Mouse (Mus musculus): ENCODE data around the gene Orm1. TPM values are rescaled to one million over a fixed set of nuclear protein-coding genes. Genes with fewer than 3 reads are reported as not detected.

Orm1 gene
- polyA plus RNA-seq, 1 experiment from 2014 or later: 5.7 TPM

DNA sequence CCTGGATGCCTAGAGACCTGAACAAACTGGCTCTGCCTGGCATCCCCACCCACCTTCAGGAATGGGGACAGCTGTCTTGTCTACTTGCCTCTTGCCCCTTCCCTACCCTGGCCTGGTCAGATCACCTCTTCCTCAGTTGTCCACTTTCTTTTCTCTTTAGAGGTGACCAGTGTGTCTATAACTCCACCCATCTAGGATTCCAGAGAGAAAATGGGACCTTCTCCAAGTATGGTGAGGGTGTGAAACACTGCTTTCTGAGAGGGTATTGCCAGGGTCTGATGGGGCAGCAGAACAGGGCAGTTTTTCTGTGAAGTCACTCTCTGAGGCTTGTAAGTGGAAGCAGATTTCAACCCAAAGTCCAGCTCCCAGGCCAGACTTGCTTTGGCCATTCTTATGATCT, 901 bp downstream of the Orm1 start:
- no peak for DNase-seq (ENCODE audit: low spot score)
- no peaks in the 10 kb centered on the region for H3K27me3 ChIP-seq (replicated peaks; ENCODE audit: insufficient read depth, low read length)
- H3K36me3 ChIP-seq (ENCODE audit: insufficient read depth, low read length): no peaks in the 10 kb centered on the region
- no peaks in the 10 kb centered on the region for H3K4me1 ChIP-seq (ENCODE audit: insufficient read depth, low read depth, low read length)
- no peak overlapping the region for H3K4me3 ChIP-seq (ENCODE audit: low read depth, low read length)
- no peak for ATAC-seq
- no peak overlapping the region for H3K4me2 ChIP-seq (replicated peaks; ENCODE audit: low read depth, low read length)
- TF ChIP-seq CTCF (IDR thresholded peaks at IDR 0.05) (no peak), EP300 (IDR thresholded peaks at IDR 0.05) (no peak; the same call in 1 of the 2 replicates)
- H3K27ac ChIP-seq (ENCODE audit: low read length): no peak overlapping the region
- no peaks in the 10 kb centered on the region for H3K9me3 ChIP-seq (ENCODE audit: low read length)
- H3K9ac ChIP-seq (replicated peaks; ENCODE audit: low read depth): no peak overlapping the region

GRCm38 (mm10) chr4:63346659-63347058, 2.3 kb downstream of the Orm1 start:
- no peak overlapping the region for H3K4me3 ChIP-seq (ENCODE audit: low read depth, low read length)
- DNase-seq (ENCODE audit: low spot score): no peak
- ATAC-seq: no peak
- H3K27me3 ChIP-seq (replicated peaks; ENCODE audit: insufficient read depth, low read length): no peaks in the 10 kb centered on the region
- H3K4me2 ChIP-seq (replicated peaks; ENCODE audit: low read depth, low read length): no peak overlapping the region
- H3K4me1 ChIP-seq (ENCODE audit: insufficient read depth, low read depth, low read length): no peaks in the 10 kb centered on the region
- H3K36me3 ChIP-seq (ENCODE audit: insufficient read depth, low read length): no peaks in the 10 kb centered on the region
- H3K27ac ChIP-seq (ENCODE audit: low read length): no peak overlapping the region
- H3K9me3 ChIP-seq (ENCODE audit: low read length): no peaks in the 10 kb centered on the region
- H3K9ac ChIP-seq (replicated peaks; ENCODE audit: low read depth): no peak overlapping the region
- TF ChIP-seq EP300 (IDR thresholded peaks at IDR 0.05) (no peak), CTCF (IDR thresholded peaks at IDR 0.05) (no peak)
- WGBS: 87% methylated on average over 4 of the region's 4 CpGs

- no peak overlapping the region for H3K27ac ChIP-seq (ENCODE audit: low read length)
- DNase-seq (ENCODE audit: low spot score): no peak
- H3K4me1 ChIP-seq (ENCODE audit: insufficient read depth, low read depth, low read length): no peaks in the 10 kb centered on the region
- H3K9ac ChIP-seq (replicated peaks; ENCODE audit: low read depth): no peak overlapping the region
- no peaks in the 10 kb centered on the region for H3K36me3 ChIP-seq (ENCODE audit: insufficient read depth, low read length)
- H3K27me3 ChIP-seq (replicated peaks; ENCODE audit: insufficient read depth, low read length): no peaks in the 10 kb centered on the region
- H3K4me3 ChIP-seq (ENCODE audit: low read depth, low read length): no peak overlapping the region
- no peak for ATAC-seq
- 70% methylated on average over 6 of the region's 6 CpGs for WGBS
- H3K4me2 ChIP-seq (replicated peaks; ENCODE audit: low read depth, low read length): no peak overlapping the region
- TF ChIP-seq EP300 (IDR thresholded peaks at IDR 0.05) (no peak), CTCF (IDR thresholded peaks at IDR 0.05) (no peak)
- H3K9me3 ChIP-seq (ENCODE audit: low read length): no peaks in the 10 kb centered on the region
Observed at GRCm38 (mm10) chr4:63348524-63348923, 4.2 kb downstream of the Orm1 start.

DNA sequence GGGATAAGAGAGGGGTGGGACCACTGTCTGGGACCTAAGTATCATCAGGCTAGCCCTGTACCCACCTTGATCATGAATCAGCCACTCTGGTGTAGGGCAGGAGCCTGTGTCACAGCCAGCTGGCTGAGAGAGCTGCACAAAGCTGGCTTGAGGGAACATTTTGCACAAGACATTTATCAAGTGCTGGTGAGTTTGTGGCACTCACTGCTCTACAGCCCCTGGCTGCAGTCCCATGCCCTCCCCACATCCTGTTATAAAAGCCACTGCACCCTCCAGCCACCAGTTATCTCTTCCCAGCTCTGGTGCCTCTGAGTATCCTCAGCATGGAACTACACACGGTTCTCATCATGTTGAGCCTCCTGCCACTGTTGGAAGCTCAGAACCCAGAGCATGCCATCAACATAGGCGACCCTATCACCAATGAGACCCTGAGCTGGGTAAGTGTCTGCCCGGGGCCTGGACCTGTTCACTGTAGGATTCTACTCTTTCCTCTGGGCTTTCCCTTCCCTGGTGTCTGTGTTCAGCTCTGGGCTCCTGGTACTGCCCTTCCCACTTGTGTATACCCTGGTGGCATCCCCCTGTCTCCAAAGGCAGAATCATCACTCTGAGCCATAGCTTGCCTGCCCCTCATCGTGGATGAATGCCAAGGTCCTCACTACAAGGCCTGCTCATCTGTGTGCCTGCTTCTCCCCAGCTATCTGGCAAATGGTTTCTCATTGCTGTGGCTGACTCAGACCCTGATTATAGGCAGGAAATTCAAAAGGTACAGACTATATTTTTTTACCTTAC, 11.7 kb downstream of the Orm1 start, which contains the start of gene Orm3:
Orm3 (plus strand) TSS at position 286 of the 789 bp plus-strand sequence.
- TF ChIP-seq CTCF (IDR thresholded peaks at IDR 0.05) (no peak), EP300 (IDR thresholded peaks at IDR 0.05) (no peak)
- Histone ChIP-seq H3K4me3 (ENCODE audit: low read depth, low read length) (no peak within 1 kb of the TSS), H3K27ac (ENCODE audit: low read length) (no peak within 1 kb of the TSS), H3K9me3 (ENCODE audit: low read length) (no peaks in the 10 kb centered on the region), H3K4me2 (replicated peaks; ENCODE audit: low read depth, low read length) (no peak within 1 kb of the TSS), H3K9ac (replicated peaks; ENCODE audit: low read depth) (no peak within 1 kb of the TSS), H3K27me3 (replicated peaks; ENCODE audit: insufficient read depth, low read length) (no peaks in the 10 kb centered on the region), H3K4me1 (ENCODE audit: insufficient read depth, low read depth, low read length) (no peaks in the 10 kb centered on the region), H3K36me3 (ENCODE audit: insufficient read depth, low read length) (no peaks in the 10 kb centered on the region)
- WGBS: 60% methylated on average over 4 of the region's 4 CpGs
- peak; percentile 34 for ATAC-seq
- DNase-seq (ENCODE audit: low spot score): peak; percentile 36

DNA sequence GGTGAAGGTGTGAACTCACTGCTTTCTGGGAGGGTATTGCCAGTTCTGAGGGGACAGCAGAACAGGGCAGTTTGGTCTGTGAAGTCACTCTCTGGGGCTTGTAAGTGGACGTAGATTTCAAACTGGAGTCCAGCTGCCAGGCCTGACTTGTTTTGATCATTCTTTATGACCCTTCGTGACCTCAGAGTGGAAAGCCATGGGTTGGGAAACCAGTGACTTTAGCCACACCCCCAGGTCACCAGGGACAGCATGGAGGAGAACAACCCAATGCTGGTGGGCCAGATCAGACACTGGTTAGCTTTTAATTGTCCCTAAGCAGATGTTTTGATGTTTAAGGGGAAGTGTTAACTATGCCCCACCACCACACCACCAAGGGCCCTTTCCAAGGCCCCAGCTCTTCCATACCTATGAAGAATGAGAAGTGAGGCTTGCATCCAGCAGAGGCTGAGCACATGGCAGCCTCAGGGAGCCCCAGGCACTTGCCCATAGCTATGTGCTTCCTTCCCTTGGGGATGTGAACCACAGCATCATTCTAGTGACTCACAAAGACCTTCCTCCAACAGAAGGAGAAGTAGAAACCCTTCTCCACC, 12.7 kb downstream of the Orm1 start:
- no peak overlapping the region for H3K27ac ChIP-seq (ENCODE audit: low read length)
- H3K36me3 ChIP-seq (ENCODE audit: insufficient read depth, low read length): no peaks in the 10 kb centered on the region
- 51% methylated on average over 2 of the region's 2 CpGs for WGBS
- H3K27me3 ChIP-seq (replicated peaks; ENCODE audit: insufficient read depth, low read length): no peaks in the 10 kb centered on the region
- no peak overlapping the region for H3K4me2 ChIP-seq (replicated peaks; ENCODE audit: low read depth, low read length)
- no peak overlapping the region for H3K9ac ChIP-seq (replicated peaks; ENCODE audit: low read depth)
- H3K9me3 ChIP-seq (ENCODE audit: low read length): no peaks in the 10 kb centered on the region
- no peaks in the 10 kb centered on the region for H3K4me1 ChIP-seq (ENCODE audit: insufficient read depth, low read depth, low read length)
- H3K4me3 ChIP-seq (ENCODE audit: low read depth, low read length): no peak overlapping the region
- peak; percentile 20; the same call in 1 of the 2 replicates for ATAC-seq
- DNase-seq (ENCODE audit: low spot score): peak; percentile 34
- TF ChIP-seq CTCF (IDR thresholded peaks at IDR 0.05): no peak
- no peak for TF ChIP-seq EP300 (IDR thresholded peaks at IDR 0.05)

DNA sequence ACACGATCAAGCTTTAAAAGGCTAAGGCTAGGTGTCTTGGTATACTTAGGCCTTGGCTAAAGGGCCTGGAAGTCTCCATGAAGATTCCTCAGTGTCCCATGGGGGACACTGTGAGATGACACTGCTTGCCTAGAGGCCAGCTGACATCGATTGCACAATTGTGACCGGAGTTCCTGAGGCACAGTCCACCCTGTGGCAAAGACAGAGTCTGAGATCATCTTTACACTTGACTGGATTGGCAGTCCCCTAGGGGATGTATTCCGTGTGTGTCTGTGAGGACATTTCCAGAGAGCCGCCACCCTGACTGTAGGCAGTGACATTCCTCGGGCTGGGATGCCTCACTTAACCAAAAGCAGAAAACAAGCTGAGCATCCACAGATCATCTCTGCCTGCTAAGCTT, 15.5 kb downstream of the Orm1 start:
- 73% methylated on average over 6 of the region's 6 CpGs for WGBS
- Histone ChIP-seq H3K4me2 (replicated peaks; ENCODE audit: low read depth, low read length) (no peak overlapping the region), H3K27ac (ENCODE audit: low read length) (no peak overlapping the region), H3K4me3 (ENCODE audit: low read depth, low read length) (no peak overlapping the region), H3K4me1 (ENCODE audit: insufficient read depth, low read depth, low read length) (no peaks in the 10 kb centered on the region), H3K36me3 (ENCODE audit: insufficient read depth, low read length) (no peaks in the 10 kb centered on the region), H3K9me3 (ENCODE audit: low read length) (no peaks in the 10 kb centered on the region), H3K27me3 (replicated peaks; ENCODE audit: insufficient read depth, low read length) (no peaks in the 10 kb centered on the region), H3K9ac (replicated peaks; ENCODE audit: low read depth) (no peak overlapping the region)
- no peak; the same call in 1 of the 2 replicates for ATAC-seq
- no peak for TF ChIP-seq CTCF (IDR thresholded peaks at IDR 0.05)
- no peak for TF ChIP-seq EP300 (IDR thresholded peaks at IDR 0.05)
- DNase-seq (ENCODE audit: low spot score): no peak
